Mouse (Mus musculus): Measurements from ENCODE around the gene Eif1. TPM values are rescaled to one million over a fixed set of nuclear protein-coding genes. Genes with fewer than 3 reads are reported as not detected.
"Not testable (repeated sequence)": the region's sequence is repeated elsewhere in the genome, so short reads cannot be mapped to it uniquely, and the experiment has no call there.

The Eif1 gene
- total and polyA plus RNA-seq, 2 experiments: 86.6 to 145 TPM

DNA sequence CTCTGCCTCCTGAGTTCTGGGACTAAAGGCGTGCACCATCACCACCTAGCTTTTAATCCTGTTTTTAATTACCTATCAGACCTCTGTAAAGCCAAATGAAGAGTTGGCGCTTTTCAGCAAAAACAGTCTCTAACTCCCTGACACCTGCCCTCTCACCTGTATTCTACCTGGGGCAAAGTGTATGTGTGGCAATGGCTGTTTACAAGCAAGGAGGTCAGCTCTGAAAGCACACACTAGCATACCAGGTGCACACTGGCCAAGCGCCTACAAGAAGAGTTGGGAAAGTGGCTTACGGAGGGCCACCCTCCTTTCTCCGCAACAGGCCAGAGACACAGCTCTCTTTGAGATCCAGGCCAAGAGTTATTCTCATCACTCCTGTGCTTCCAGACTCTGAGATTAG, 4.2 kb upstream of the Eif1 start:
- TF ChIP-seq POLR2A (IDR thresholded peaks at IDR 0.05; ENCODE audit: extremely low read depth, insufficient read depth, low read length) (no peak), CTCF (IDR thresholded peaks at IDR 0.05; ENCODE audit: low read depth, low read length) (no peak)
- DNase-seq (ENCODE audit: extremely low read depth, low read depth, low spot score): peak; percentile 96
- WGBS: 18% methylated on average over 5 of the region's 5 CpGs

DNA sequence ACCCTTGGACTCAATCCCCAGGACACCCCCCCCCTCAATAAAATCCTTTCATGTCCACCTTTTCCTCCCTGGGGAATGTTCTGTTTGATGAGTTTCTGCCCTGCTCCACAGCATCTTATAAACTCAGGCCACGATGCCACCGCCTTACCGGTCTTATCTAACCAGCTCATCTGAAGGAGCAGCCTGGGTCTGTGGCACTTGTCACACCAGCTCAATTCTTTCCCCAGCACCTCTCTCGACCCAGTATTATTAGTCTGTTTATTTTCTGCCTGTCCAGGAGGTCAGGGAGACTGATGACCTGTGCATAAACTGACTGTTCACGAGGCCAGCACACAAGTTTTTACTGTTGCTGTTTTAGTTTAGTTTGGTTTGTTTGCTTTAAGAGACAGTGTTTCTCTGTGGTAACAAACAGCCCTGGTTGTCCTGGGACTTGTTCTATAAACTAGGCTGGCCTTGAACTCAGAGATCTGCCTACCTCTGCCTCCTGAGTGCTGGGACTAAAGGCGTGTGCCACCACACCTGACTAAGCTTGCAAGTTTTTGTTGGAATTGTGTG, 1.8 kb upstream of the Eif1 start:
- TF ChIP-seq CTCF (IDR thresholded peaks at IDR 0.05; ENCODE audit: low read depth, low read length): no peak
- TF ChIP-seq POLR2A (IDR thresholded peaks at IDR 0.05; ENCODE audit: extremely low read depth, insufficient read depth, low read length): no peak
- 0 out of 2 replicates have a peak overlapping the region, but pooled peaks have one; percentile 20 for H3K9ac ChIP-seq (ENCODE audit: low read depth, low read length)
- DNase-seq (ENCODE audit: extremely low read depth, low read depth, low spot score): peak; percentile 99
- peaks cover 3% of the 10 kb centered on the region; the same call in 1 of the 2 replicates for H3K79me2 ChIP-seq (ENCODE audit: control insufficient read depth, insufficient read depth, low read length)
- H3K4me3 ChIP-seq (ENCODE audit: insufficient read depth, low read depth, low read length): no peak overlapping the region
- peak overlapping the region; percentile 92 for H3K27ac ChIP-seq (replicated peaks; ENCODE audit: insufficient read depth, low read depth, low read length)
- peaks cover 17% of the 10 kb centered on the region for H3K36me3 ChIP-seq (ENCODE audit: control insufficient read depth, insufficient read depth, low read length)
- H3K4me1 ChIP-seq (ENCODE audit: control insufficient read depth, insufficient read depth, low read length): peaks cover 29% of the 10 kb centered on the region
- 19% methylated on average over 6 of the region's 6 CpGs for WGBS
- H3K27me3 ChIP-seq (ENCODE audit: control insufficient read depth, insufficient read depth, low read length): no peaks in the 10 kb centered on the region

More for the DNA sequence above, 4.2 kb upstream of the Eif1 start:
- no peak overlapping the region for H3K9ac ChIP-seq (ENCODE audit: low read depth, low read length)
- peak overlapping the region; percentile 81 for H3K27ac ChIP-seq (replicated peaks; ENCODE audit: insufficient read depth, low read depth, low read length)
- H3K79me2 ChIP-seq (ENCODE audit: control insufficient read depth, insufficient read depth, low read length): peaks cover 3% of the 10 kb centered on the region; the same call in 1 of the 2 replicates
- no peak overlapping the region for H3K4me3 ChIP-seq (ENCODE audit: insufficient read depth, low read depth, low read length)
- H3K36me3 ChIP-seq (ENCODE audit: control insufficient read depth, insufficient read depth, low read length): no peaks in the 10 kb centered on the region
- peaks cover 33% of the 10 kb centered on the region for H3K4me1 ChIP-seq (ENCODE audit: control insufficient read depth, insufficient read depth, low read length)
- H3K27me3 ChIP-seq (ENCODE audit: control insufficient read depth, insufficient read depth, low read length): no peaks in the 10 kb centered on the region

DNA sequence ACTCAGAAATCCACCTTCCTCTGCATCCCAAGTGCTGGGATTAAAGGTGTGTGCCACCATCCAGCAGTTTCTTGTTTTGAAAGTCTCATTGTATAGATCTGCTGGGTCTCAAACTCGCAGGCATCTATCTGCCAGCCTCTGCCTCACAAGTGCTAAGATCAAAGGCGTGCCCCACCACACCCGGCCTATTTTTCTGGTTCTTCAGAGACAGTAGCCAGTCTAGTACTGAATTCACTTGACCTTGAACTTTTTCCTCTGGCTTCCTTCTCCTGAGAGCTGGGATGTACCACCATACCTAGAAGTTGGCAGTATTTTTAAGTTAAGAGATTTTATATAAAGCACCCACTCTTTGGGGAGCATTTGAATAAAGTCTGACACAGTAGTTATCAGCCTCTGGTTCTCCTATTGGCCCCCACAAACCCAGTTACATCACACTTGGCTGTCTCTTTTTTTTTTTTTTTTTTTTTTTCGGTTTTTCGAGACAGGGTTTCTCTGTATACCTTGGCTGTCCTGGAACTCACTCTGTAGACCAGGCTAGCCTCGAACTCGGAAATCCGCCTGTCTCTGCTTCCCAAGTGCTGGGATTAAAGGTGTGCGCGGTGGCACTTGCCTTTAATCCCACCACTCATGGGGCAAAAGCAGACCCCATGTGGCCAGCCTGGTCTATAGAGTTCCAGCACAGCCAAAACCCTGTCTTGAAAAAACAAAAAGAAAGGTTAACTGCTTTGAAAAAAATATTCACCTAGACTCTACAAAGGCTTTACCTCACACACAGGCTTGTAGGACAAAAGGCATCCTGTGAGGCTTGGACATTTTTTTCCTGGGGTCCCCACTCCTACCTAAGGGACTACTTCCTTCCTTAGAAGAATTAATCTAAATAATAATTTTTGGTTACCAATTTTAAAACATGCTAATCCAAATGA, 895 bp upstream of the Eif1 start:
- peaks cover 17% of the 10 kb centered on the region for H3K36me3 ChIP-seq (ENCODE audit: control insufficient read depth, insufficient read depth, low read length)
- DNase-seq (ENCODE audit: extremely low read depth, low read depth, low spot score): peak; percentile 65
- no peaks in the 10 kb centered on the region for H3K27me3 ChIP-seq (ENCODE audit: control insufficient read depth, insufficient read depth, low read length)
- peaks cover 22% of the 10 kb centered on the region for H3K4me1 ChIP-seq (ENCODE audit: control insufficient read depth, insufficient read depth, low read length)
- peak overlapping the region; percentile 93 for H3K27ac ChIP-seq (replicated peaks; ENCODE audit: insufficient read depth, low read depth, low read length)
- WGBS: 44% methylated on average over 10 of the region's 10 CpGs
- TF ChIP-seq CTCF (IDR thresholded peaks at IDR 0.05; ENCODE audit: low read depth, low read length) (no peak), POLR2A (IDR thresholded peaks at IDR 0.05; ENCODE audit: extremely low read depth, insufficient read depth, low read length) (no peak)
- H3K79me2 ChIP-seq (ENCODE audit: control insufficient read depth, insufficient read depth, low read length): peaks cover 3% of the 10 kb centered on the region; the same call in 1 of the 2 replicates
- H3K9ac ChIP-seq (ENCODE audit: low read depth, low read length): peak overlapping the region; percentile 61
- peak overlapping the region; percentile 55; the same call in 1 of the 2 replicates for H3K4me3 ChIP-seq (ENCODE audit: insufficient read depth, low read depth, low read length)

DNA sequence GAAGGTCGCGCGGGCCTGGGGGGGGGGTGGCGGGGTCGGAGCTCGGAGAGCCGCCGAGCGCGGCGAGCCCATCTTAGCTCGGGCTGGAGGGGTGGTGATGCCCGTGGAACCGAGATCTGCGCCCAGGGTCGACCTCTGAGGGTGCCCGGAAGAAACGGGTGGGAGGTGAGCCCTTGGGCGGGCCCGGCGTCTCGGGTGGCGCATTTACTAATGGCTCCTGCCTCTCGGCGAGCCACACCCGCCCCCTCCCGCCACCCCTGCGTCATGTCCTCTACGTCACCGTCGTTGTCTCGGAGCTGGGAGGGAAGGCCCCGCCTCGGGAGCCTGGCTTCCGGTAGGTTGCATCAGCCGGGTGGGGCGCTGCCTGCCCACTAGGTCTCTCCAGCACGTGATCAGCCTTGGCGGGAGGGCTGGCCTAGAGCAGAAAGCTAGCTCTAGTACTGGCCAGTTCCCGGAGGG, 516 bp downstream of the Eif1 start:
- peak; percentile 87 for DNase-seq (ENCODE audit: extremely low read depth, low read depth, low spot score)
- Histone ChIP-seq H3K27me3 (ENCODE audit: control insufficient read depth, insufficient read depth, low read length) (no peaks in the 10 kb centered on the region), H3K4me1 (ENCODE audit: control insufficient read depth, insufficient read depth, low read length) (peaks cover 16% of the 10 kb centered on the region), H3K79me2 (ENCODE audit: control insufficient read depth, insufficient read depth, low read length) (peaks cover 3% of the 10 kb centered on the region; the same call in 1 of the 2 replicates), H3K36me3 (ENCODE audit: control insufficient read depth, insufficient read depth, low read length) (peaks cover 17% of the 10 kb centered on the region), H3K9ac (ENCODE audit: low read depth, low read length) (peak overlapping the region; percentile 97), H3K4me3 (ENCODE audit: insufficient read depth, low read depth, low read length) (peak overlapping the region; percentile 93), H3K27ac (replicated peaks; ENCODE audit: insufficient read depth, low read depth, low read length) (peak overlapping the region; percentile 92)
- TF ChIP-seq POLR2A (IDR thresholded peaks at IDR 0.05; ENCODE audit: extremely low read depth, insufficient read depth, low read length) (peak; percentile 47; the same call in 1 of the 2 replicates), CTCF (IDR thresholded peaks at IDR 0.05; ENCODE audit: low read depth, low read length) (no peak)
- 1% methylated on average over 40 of the region's 40 CpGs for WGBS

DNA sequence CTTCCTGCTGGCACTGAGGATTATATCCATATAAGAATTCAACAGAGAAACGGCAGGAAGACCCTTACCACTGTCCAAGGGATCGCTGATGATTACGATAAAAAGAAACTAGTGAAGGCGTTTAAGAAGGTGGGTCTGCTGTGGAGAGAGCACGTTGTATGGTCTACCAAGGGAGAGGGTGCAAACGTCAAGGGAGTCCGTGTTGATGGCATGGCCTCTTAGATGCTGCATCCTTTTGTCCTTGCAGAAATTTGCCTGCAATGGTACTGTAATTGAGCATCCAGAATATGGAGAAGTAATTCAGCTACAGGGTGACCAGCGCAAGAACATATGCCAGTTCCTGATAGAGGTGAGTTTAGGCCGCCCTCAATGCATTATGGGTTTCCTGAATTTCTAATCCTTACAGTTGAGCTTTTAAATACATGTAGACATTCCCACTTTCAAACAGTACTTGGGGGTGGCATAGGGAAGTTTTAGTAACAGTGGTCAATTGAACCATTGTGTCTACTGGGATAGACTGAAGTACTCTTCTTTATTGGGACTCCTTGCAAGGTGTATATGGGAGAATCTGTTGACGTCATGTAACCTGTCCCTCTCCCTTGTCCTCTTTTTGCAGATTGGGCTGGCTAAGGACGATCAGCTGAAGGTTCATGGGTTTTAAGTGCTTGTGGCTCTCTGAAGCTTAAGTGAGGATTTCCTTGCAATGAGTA, 1.2 kb downstream of the Eif1 start:
- peaks cover 17% of the 10 kb centered on the region for H3K36me3 ChIP-seq (ENCODE audit: control insufficient read depth, insufficient read depth, low read length)
- not testable (repeated sequence) for H3K79me2 ChIP-seq (ENCODE audit: control insufficient read depth, insufficient read depth, low read length); DNase-seq (ENCODE audit: extremely low read depth, low read depth, low spot score); H3K27me3 ChIP-seq (ENCODE audit: control insufficient read depth, insufficient read depth, low read length)
- peak overlapping the region; percentile 97 for H3K9ac ChIP-seq (ENCODE audit: low read depth, low read length)
- peaks cover 12% of the 10 kb centered on the region for H3K4me1 ChIP-seq (ENCODE audit: control insufficient read depth, insufficient read depth, low read length)
- peak overlapping the region; percentile 92 for H3K27ac ChIP-seq (replicated peaks; ENCODE audit: insufficient read depth, low read depth, low read length)
- 2% methylated on average over 11 of the region's 11 CpGs for WGBS
- peak overlapping the region; percentile 93 for H3K4me3 ChIP-seq (ENCODE audit: insufficient read depth, low read depth, low read length)

DNA sequence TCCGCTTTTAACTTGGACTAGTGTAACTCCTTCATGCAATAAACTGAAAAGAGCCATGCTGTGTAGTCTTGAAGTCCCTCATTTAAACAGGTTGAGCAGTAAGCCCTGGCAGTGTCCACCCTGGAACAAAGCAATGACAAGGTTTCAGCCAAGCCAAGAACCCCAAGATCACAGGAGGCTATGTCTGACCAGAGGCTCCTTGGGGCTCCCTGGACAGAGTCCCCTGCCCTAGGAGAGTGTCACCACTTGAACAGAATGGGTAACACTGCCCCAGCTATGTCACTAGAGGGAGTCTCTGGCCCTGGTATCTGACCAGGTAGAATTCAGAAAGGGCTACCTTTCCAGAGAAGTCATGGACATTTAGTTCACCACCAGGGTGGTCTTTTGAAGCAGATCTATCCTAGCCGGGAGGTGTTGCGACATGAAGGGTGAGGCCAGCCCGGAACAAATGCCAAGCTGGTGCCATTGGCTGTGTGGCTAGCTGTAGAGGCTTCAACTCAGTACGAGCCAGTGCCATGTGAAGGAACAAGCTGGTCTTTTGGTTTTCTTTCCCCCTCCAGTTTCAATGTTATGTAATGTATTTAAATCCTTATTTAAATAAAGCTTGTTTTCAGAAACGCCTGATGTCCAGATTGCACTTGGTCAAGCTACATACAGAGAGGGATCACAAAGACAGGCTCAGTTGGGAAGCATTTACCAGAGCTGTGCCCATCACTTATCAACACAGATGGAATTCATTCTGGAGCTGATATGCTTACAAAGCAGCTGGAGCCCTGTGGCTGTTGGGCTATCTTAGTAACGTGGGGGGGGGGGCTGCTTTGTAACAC, 2.0 kb downstream of the Eif1 start:
- peak; percentile 53 for DNase-seq (ENCODE audit: extremely low read depth, low read depth, low spot score)
- H3K9ac ChIP-seq (ENCODE audit: low read depth, low read length): peak overlapping the region; percentile 56
- peak overlapping the region; percentile 61 for H3K27ac ChIP-seq (replicated peaks; ENCODE audit: insufficient read depth, low read depth, low read length)
- 24% methylated on average over 7 of the region's 7 CpGs for WGBS
- peaks cover 17% of the 10 kb centered on the region for H3K36me3 ChIP-seq (ENCODE audit: control insufficient read depth, insufficient read depth, low read length)
- H3K79me2 ChIP-seq (ENCODE audit: control insufficient read depth, insufficient read depth, low read length); H3K4me1 ChIP-seq (ENCODE audit: control insufficient read depth, insufficient read depth, low read length); H3K27me3 ChIP-seq (ENCODE audit: control insufficient read depth, insufficient read depth, low read length): not testable (repeated sequence)
- peak overlapping the region; percentile 21; the same call in 1 of the 2 replicates for H3K4me3 ChIP-seq (ENCODE audit: insufficient read depth, low read depth, low read length)
